Mouse (Mus musculus) MEL (cell line): Measurements from ENCODE around the gene Arf4.

Experiments used
- GATA1 ChIP-seq: IDR thresholded peaks from 2 replicates; pipeline ENCODE4 v1.6.1; 2011; ENCODE audit warnings: low read depth, low read length, improper control_type of control experiment
- MXI1 ChIP-seq: IDR thresholded peaks from 2 replicates; pipeline ENCODE4 v1.6.1; 2011; ENCODE audit warnings: mild to moderate bottlenecking, low read depth, low read length, improper control_type of control experiment

- TF ChIP-seq MXI1 (no peak), GATA1 (no peak)
Measured at GRCm38 (mm10) chr14:26626605-26627140, 11.2 kb upstream of the Arf4 start.
